Mouse (Mus musculus) ovary, postnatal 36 days (tissue): ENCODE results near the gene Adamts17.

Source experiments
- DNase-seq: peaks from one replicate; pipeline ENCODE4 v3.0.0; 2022; ENCODE audit warnings: low spot score, mixed read lengths

The Adamts17 gene

GRCm38 (mm10) chr7:67087759-67088158 lies 248.2 kb downstream of the Adamts17 start:
- no peak for DNase-seq

DNA sequence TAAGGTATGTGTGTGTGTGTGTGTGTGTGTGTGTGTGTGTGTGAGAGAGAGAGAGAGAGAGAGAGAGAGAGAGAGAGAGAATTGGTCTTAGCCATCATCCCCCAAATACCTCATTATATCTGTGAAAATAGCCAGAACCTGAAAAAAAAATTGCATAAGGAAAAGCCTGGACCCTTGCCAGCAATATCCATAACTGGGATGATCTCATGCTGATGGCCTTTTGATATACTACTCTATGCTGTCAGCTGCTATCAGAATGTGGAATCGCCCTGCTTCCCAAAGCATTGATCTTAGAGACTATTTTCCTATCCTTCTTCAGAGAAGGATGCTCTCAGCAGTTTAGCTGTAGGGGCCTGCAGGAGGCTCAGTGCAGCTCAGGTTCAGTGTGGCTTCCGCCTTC lies 257.6 kb downstream of the Adamts17 start:
- DNase-seq, result no peak

DNA sequence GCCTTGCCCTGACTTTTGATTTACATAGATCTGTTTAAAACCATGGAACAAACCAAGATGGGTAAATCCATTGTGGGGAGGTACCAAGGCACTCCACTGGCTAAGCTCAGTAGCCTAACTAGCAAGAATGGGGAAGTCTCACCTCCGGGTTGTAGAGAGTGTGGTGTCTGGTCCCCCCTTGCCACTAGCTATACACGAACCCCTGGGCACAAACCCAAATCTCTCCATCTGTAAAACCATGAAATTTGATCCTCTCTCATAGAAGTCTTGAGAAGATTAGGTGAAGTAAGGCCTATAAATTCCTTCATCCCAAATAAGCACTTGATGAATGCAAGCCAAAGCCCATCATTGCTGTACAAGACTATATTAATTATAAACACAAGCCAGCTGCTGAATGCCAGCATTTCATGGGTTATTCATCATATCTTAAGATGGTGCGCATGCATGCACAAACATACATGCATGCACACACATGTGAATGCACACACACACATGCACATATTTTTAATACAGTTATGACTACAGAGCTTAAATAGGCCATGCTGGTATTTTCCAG lies 262.0 kb downstream of the Adamts17 start:
- no peak for DNase-seq

- no peak for DNase-seq
Observed at GRCm38 (mm10) chr7:67110551-67111159, 271.1 kb downstream of the Adamts17 start.

GRCm38 (mm10) chr7:67112495-67113216 lies 273.1 kb downstream of the Adamts17 start:
- DNase-seq, result no peak

DNA sequence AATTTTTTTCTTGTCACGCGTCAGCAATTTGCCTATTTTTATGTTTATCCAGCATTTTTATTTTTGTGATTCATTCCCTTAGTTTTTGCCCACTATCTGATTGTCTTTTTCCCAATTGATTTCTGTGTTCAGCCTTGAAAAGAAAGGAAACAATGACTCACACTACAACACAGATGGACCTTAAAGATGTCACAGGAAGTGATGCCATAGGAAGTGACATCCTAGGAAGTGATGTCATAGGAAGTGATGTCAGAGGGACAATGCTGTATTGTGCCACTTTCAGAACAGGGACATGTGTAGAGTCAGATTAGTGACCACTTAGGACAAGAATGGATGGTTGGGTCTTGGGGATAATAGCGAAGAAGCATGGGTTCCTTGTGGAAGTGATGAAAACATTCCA lies 274.5 kb downstream of the Adamts17 start:
- no peak for DNase-seq

DNA sequence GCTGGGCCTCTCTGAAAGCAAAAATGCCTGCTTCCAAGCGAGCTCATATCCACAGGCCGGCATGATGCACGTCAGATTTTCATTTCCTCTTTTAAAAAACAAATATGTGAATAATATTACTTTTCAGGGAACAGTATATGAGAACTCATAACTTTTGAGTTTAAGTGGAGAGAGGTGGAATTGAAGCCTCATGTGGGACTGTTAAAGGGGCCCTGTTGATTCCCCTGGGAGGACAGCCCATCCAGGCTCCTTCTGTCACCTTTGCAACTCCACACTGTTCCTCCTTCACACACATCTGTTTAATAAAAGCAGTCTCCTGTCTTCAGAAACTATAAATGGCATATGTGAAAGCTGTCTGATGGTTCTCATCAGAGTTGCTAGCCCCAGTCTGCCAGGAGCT lies 275.5 kb downstream of the Adamts17 start:
- DNase-seq, result no peak

- DNase-seq, result no peak
Observed at GRCm38 (mm10) chr7:67135140-67135539, 295.6 kb downstream of the Adamts17 start.

GRCm38 (mm10) chr7:67142347-67143015 lies 302.9 kb downstream of the Adamts17 start:
- DNase-seq, result no peak

DNA sequence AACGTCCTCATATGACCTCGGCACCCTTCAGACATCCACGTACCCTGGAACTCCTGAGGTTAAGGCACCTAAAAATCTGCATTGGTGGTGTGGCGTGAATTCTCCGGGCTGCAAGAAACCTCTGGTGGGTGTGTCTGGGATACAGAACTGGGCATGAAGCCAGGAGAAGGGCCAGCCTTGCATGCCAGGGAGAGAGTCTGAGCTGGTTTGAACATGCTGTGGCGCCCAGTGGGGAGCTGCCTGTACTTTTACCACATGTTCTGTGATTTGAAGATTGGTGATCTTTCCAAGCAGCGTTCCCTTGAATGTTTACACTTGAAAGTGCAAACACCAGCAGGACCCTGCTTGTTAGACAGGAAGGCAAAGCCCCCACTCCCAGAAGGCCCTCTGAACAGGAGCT lies 306.2 kb downstream of the Adamts17 start:
- no peak for DNase-seq

DNA sequence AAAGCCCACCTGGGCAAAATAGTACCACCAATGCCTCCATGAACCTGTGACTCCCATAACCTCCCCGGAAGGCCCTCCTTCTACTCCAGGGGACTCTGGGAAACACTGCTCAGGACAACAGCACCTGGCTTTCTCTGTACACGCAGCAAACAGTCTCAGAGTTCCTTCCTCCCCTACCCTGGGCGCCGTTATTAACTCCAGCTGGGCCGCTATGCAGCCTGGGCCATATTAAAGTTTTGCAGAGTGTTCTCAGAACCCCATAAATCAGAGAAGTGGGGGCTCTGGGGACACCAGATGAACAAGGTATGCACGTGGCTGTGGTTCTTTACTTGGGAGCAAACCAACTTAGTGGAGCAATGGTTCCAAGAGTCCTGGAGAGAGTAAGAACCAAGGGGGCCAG lies 306.6 kb downstream of the Adamts17 start:
- DNase-seq, result no peak

DNA sequence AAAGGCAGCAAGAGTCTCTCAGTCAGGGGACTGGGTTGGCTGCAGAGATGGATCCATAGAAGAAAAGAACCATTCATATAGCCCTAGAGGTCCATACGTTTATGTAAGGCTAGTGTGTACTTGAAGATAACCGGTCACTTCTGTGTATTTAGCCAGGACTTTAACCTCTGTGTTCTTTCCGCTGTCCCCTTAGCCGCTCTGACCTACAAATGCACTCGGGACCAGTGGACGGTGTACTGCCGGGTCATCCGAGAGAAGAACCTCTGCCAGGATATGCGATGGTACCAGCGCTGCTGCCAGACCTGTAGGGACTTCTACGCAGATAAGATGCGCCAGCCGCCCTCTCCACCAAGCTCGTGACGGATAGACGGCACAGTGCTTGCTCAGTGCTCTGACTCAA lies 310.2 kb downstream of the Adamts17 start:
- no peak for DNase-seq

DNA sequence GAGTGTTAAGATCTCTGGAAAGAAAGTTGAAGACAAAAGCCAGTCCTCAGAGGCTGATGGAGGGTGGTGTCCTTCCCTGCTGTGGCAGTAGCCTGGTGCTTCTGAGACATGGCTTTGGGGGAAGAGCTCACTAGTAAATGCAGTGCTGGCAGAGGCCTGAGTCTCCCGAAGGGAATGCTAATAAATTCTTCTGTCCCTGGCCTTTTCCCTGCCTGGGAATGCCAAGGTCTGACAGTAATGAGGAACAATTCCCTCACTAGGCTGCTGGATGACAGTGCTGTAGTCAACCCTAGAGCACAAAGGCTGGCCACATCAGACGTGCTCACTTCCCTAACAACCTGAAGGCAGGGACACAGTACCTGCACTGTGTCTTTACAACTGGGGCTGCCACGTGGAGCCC lies 313.1 kb downstream of the Adamts17 start:
- DNase-seq, result no peak

DNA sequence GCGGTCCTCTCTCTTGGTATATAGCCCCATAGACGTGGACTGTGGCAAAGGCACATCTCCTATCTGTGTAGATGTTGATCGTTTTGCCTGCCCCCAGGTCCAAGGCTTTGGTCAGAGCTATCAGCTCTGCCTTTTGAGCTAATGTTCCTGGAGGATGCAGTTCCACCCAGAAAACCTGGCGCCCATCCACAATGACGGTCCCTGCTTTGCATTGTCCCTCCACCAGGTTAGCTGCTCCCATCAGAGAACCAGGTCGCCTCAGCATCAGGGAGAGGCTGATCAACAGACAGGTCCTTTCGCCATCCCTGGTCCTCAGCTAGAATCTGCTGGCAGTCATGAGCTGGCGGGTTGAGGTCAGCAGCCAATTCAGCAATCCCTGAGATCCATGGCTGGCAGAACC lies 322.6 kb downstream of the Adamts17 start:
- DNase-seq, result no peak

GRCm38 (mm10) chr7:67168288-67168687 lies 328.8 kb downstream of the Adamts17 start:
- no peak for DNase-seq

DNA sequence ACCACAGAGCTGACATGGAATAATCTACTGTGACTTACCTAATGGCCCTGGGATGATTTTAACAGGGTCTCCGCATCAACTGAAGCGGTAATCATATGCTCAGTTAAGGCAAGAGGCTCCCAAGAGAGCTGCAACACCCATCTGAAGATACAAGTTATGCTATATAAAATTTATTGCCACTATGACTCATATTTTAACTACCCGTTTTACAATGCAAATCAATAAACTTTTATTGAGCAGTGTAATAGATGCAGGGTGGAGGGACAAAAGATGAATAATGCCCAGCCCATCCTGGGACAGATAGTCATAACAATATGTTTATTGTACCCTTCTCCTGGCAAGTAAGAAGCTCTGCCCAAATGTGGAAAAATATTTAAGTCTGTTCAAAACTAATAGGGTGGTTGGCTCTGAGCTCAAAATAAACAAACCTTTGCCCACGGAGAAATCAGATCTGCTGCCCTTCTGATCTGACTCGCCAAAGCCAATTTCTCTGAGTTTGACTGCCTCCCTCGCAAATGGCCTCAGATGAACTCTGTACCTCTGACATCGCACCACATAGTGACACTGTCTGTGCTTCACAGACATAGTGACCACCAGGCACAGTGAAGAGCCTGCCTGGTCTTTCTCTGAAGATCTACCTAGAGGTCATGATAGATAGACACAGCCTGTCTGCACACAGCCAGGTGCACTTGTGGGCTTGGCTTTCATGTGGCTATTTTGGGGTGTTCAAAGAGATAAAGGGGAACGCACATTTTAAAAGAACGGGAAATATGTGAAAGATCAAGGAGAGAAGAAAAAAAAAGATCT lies 329.4 kb downstream of the Adamts17 start:
- DNase-seq, result no peak

- peak; percentile 21 for DNase-seq
Observed at GRCm38 (mm10) chr7:67173522-67174195, 334.1 kb downstream of the Adamts17 start.

- no peak for DNase-seq
Observed at GRCm38 (mm10) chr7:67183786-67184185, 344.3 kb downstream of the Adamts17 start.

DNA sequence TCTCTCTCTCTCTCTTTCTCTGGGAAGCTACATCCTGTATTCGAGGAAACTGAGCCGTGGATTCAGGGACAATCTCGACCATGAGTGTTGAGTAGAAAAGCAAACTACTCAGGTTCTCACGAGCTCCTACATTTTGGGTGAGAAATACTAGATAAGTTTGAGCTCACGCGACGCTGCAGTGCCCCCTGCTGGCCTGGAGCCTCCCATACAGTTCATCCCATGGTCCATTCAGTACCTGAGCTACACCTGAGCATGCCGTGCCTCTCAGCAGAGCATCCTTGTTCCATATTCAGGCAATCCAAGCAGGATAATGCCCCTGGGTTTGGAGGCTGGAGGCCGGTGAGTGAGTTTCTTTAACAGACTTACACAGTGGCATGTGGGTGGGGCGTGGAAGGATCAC lies 359.9 kb downstream of the Adamts17 start:
- DNase-seq, result peak; percentile 66
